Mouse (Mus musculus) left cerebral cortex, adult 2 months (tissue): ENCODE data around the gene Mgat4a. TPM values are rescaled to one million over a fixed set of nuclear protein-coding genes. Genes with fewer than 3 reads are reported as not detected.
"Not testable (repeated sequence)": the region's sequence is repeated elsewhere in the genome, so short reads cannot be mapped to it uniquely, and the experiment has no call there.

Source experiments
- DNase-seq, 2 experiments: peaks; one replicate each; pipeline ENCODE4 v3.0.0; 2021 to 2022; ENCODE audit warnings: low spot score in 2 of 2, mixed read lengths in 1 of 2; ENCODE audit errors: extremely low spot score in 1 of 2
- H3K27ac ChIP-seq: fragments of 200-600 bp; 2 replicates; pipeline ENCODE4 v1.8.1; 2022
- H3K4me3 ChIP-seq: fragments of 200-600 bp; 2 replicates; pipeline ENCODE4 v1.8.1; 2022
- CTCF ChIP-seq: fragments of 200-600 bp; IDR thresholded peaks from 2 replicates; pipeline ENCODE4 v1.8.1; 2022; ENCODE audit warnings: antibody characterized with exemption, mild to moderate bottlenecking, moderate library complexity
- intact Hi-C: fragments of 180-260 bp; cut with DNase I; formaldehyde crosslinking; loops from one replicate; pipeline ENCODE4 v1.15.1; 2025
- total RNA-seq, 2 experiments: library from RNA; stranded (reverse); gene quantifications; 2 replicates each; pipeline ENCODE4 v1.2.3; 2021

The Mgat4a gene
- total RNA-seq, 2 experiments from 2014 or later, result 30.1 to 32.2 TPM

GRCm38 (mm10) chr1:37503656-37504055 is 37.2 kb downstream of the Mgat4a start:
- TF ChIP-seq CTCF, result no peak
- Histone ChIP-seq H3K27ac (no peak overlapping the region), H3K4me3 (no peak overlapping the region)
- intact Hi-C loops, result no loop called here
- DNase-seq, result no peak

- TF ChIP-seq CTCF, result no peak
- Histone ChIP-seq H3K4me3 (no peak overlapping the region), H3K27ac (no peak overlapping the region)
- intact Hi-C loops, result no loop called here
- no peak for DNase-seq
These were observed 38.5 kb downstream of the Mgat4a start for GRCm38 (mm10) chr1:37502354-37502753.

- Histone ChIP-seq H3K4me3 (no peak overlapping the region), H3K27ac (no peak overlapping the region)
- DNase-seq, result no peak
- TF ChIP-seq CTCF, result no peak
- intact Hi-C loops, result no loop called here
These were observed 40.1 kb downstream of the Mgat4a start for GRCm38 (mm10) chr1:37500723-37501122.

- intact Hi-C loops, H3K4me3 ChIP-seq, H3K27ac ChIP-seq, DNase-seq: not testable (repeated sequence)
These were observed 41.4 kb downstream of the Mgat4a start for GRCm38 (mm10) chr1:37499395-37499794.

- no peak for TF ChIP-seq CTCF
- Histone ChIP-seq H3K27ac (no peak overlapping the region), H3K4me3 (no peak overlapping the region)
- intact Hi-C loops, result no loop called here
- DNase-seq, result no peak
These were observed 41.9 kb downstream of the Mgat4a start for GRCm38 (mm10) chr1:37498911-37499310.

- no peak for DNase-seq
- Histone ChIP-seq H3K4me3 (no peak overlapping the region), H3K27ac (no peak overlapping the region)
- TF ChIP-seq CTCF, result no peak
- intact Hi-C loops, result no loop called here
These were observed 44.1 kb downstream of the Mgat4a start for GRCm38 (mm10) chr1:37496591-37497280.

- no peak overlapping the region for H3K4me3 ChIP-seq
- H3K27ac ChIP-seq, result no peak overlapping the region
- no peak for DNase-seq
- no peak for TF ChIP-seq CTCF
- intact Hi-C loops, result no loop called here
These were observed 45.0 kb downstream of the Mgat4a start for GRCm38 (mm10) chr1:37495698-37496321.

GRCm38 (mm10) chr1:37495104-37495503 is 45.7 kb downstream of the Mgat4a start:
- H3K4me3 ChIP-seq, result no peak overlapping the region
- DNase-seq, result no peak
- H3K27ac ChIP-seq, result no peak overlapping the region
- intact Hi-C loops, result no loop called here
- TF ChIP-seq CTCF, result no peak

- DNase-seq, result no peak
- intact Hi-C loops, result no loop called here
- TF ChIP-seq CTCF, result no peak
- H3K4me3 ChIP-seq, result no peak overlapping the region
- no peak overlapping the region for H3K27ac ChIP-seq
These were observed 49.1 kb downstream of the Mgat4a start for GRCm38 (mm10) chr1:37491672-37492071.

- Histone ChIP-seq H3K4me3 (no peak overlapping the region), H3K27ac (no peak overlapping the region)
- intact Hi-C loops, result no loop called here
- TF ChIP-seq CTCF, result no peak
- no peak for DNase-seq
These were observed 50.1 kb downstream of the Mgat4a start for GRCm38 (mm10) chr1:37490691-37491212.

GRCm38 (mm10) chr1:37488531-37488930 is 52.3 kb downstream of the Mgat4a start:
- no peak for TF ChIP-seq CTCF
- intact Hi-C loops, result no loop called here
- H3K27ac ChIP-seq, result no peak overlapping the region
- H3K4me3 ChIP-seq, result no peak overlapping the region
- no peak for DNase-seq

GRCm38 (mm10) chr1:37486994-37487393 is 53.8 kb downstream of the Mgat4a start:
- no peak for DNase-seq
- H3K4me3 ChIP-seq, result no peak overlapping the region
- intact Hi-C loops, result no loop called here
- H3K27ac ChIP-seq, result no peak overlapping the region
- TF ChIP-seq CTCF, result no peak

- no peak overlapping the region for H3K27ac ChIP-seq
- intact Hi-C loops, result no loop called here
- no peak overlapping the region for H3K4me3 ChIP-seq
- TF ChIP-seq CTCF, result no peak
- no peak for DNase-seq
These were observed 54.4 kb downstream of the Mgat4a start for GRCm38 (mm10) chr1:37486439-37486838.
